Mouse (Mus musculus) E14TG2a.4 (cell line): ENCODE results near the gene Scfd2.

ENCODE experiments used
- H3K27me3 ChIP-seq: 2 replicates; pipeline ENCODE4 v1.6.1; 2014; ENCODE audit warnings: low read length, control low read depth; ENCODE audit not compliant: insufficient read depth
- H3K36me3 ChIP-seq: 2 replicates; pipeline ENCODE4 v1.6.1; 2014; ENCODE audit warnings: low read length, control low read depth; ENCODE audit not compliant: insufficient read depth
- H3K4me1 ChIP-seq: replicated peaks from 2 replicates; pipeline ENCODE4 v1.6.1; 2014; ENCODE audit warnings: low read depth, low read length, control low read depth
- H3K4me3 ChIP-seq: replicated peaks from 2 replicates; pipeline ENCODE4 v1.5.1; 2014; ENCODE audit warnings: mild to moderate bottlenecking, low read length
- H3K9me3 ChIP-seq: 2 replicates; pipeline ENCODE4 v1.6.1; 2014; ENCODE audit warnings: low read length, control low read depth
- CTCF ChIP-seq: conservative IDR thresholded peaks from 2 replicates; pipeline ENCODE4 v1.5.1; 2014; ENCODE audit warnings: low read length
- NANOG ChIP-seq: IDR thresholded peaks from 2 replicates; pipeline ENCODE4 v1.6.1; 2014; ENCODE audit warnings: borderline replicate concordance, low read length, mixed read lengths
- POU5F1 ChIP-seq: IDR thresholded peaks from 2 replicates; pipeline ENCODE4 v1.6.1; 2014; ENCODE audit warnings: low read length, borderline replicate concordance

The Scfd2 gene

DNA sequence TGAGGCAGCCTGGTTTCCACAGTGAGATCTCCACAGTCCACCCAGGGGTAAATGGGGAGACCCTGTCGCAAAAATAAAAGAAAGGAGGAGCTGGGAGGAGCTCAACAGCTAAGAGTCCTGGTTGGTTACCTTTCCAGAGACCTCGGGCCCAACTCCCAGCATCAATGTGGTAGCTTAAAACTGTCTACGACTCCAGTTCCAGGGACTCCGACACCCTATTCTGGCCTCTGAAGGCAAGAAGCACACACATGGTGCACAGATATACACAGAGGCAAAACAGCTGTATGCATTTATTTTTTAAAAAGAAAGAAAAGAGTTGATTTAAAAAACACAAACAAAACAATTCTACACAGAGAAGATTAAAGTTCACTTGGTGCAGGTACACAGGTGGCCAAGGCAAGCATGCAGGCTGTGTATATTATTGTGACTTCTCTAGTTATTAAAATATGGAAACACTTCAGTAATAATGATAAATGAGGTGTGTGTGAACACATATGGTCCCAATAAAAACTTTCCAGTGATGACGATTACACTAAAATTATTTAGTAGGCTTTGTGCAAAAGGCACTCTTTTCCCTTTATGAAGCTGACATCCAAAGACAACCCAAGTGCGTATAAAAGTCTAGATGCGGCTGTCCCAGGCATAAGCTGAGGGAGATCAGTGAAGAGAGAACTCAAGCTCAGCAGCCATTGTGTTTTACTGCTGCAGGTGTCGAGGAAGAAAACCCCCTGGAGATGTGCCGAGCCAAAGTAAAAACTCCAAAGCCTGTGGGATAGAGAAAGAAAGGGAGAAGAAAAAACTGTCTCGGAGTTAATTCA, 83.8 kb downstream of the Scfd2 start:
- H3K36me3 ChIP-seq = no peaks in the 10 kb centered on the region
- H3K4me3 ChIP-seq = no peak overlapping the region
- no peaks in the 10 kb centered on the region for H3K4me1 ChIP-seq
- TF ChIP-seq POU5F1 (no peak), CTCF (no peak), NANOG (no peak)
- no peaks in the 10 kb centered on the region for H3K27me3 ChIP-seq
- no peaks in the 10 kb centered on the region for H3K9me3 ChIP-seq

DNA sequence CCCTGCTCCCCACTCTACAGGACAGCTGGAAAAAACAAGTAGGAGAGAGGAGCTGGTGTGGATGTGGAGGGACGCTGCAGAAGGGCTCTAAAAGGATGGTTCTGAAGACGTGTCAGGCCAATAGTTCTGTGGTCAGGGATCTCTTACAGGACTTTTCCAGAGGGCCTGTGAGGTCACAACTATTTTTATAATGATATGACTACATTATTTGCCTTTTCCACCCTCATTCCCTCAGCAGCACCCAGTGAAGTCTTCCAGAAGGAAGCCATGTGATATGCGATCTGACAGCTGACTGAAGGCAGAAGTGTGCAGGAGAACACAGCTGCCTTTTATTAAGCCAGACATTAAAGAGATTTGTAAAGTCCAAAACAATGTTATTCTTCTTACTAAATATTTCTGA, 85.7 kb downstream of the Scfd2 start:
- H3K4me1 ChIP-seq = no peaks in the 10 kb centered on the region
- no peak for TF ChIP-seq CTCF
- TF ChIP-seq NANOG = no peak
- no peak for TF ChIP-seq POU5F1
- H3K9me3 ChIP-seq = no peaks in the 10 kb centered on the region
- H3K36me3 ChIP-seq = no peaks in the 10 kb centered on the region
- no peak overlapping the region for H3K4me3 ChIP-seq
- no peaks in the 10 kb centered on the region for H3K27me3 ChIP-seq

DNA sequence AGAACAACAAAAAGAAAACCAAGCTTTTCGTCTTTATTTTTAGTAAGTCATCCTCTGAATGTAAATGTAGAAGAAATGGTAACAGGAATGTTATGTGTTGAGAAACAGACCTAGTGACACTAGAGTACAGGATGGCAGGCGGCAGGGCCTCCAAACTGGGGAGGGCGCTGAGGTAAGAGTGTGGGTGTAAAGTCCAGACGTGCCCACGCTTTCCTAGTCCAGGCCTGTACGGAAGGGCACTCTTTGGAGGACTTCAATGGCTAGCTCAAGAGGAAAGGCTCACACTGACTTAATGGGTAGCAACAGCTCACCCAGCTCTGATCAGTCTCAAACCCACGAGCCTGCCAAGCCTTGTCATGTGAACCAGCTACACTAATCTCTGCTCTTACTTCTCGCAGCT, 93.2 kb downstream of the Scfd2 start:
- no peaks in the 10 kb centered on the region for H3K27me3 ChIP-seq
- no peak overlapping the region for H3K4me3 ChIP-seq
- no peaks in the 10 kb centered on the region for H3K36me3 ChIP-seq
- no peaks in the 10 kb centered on the region for H3K4me1 ChIP-seq
- no peak for TF ChIP-seq POU5F1
- no peak for TF ChIP-seq CTCF
- TF ChIP-seq NANOG = no peak
- H3K9me3 ChIP-seq = no peaks in the 10 kb centered on the region

DNA sequence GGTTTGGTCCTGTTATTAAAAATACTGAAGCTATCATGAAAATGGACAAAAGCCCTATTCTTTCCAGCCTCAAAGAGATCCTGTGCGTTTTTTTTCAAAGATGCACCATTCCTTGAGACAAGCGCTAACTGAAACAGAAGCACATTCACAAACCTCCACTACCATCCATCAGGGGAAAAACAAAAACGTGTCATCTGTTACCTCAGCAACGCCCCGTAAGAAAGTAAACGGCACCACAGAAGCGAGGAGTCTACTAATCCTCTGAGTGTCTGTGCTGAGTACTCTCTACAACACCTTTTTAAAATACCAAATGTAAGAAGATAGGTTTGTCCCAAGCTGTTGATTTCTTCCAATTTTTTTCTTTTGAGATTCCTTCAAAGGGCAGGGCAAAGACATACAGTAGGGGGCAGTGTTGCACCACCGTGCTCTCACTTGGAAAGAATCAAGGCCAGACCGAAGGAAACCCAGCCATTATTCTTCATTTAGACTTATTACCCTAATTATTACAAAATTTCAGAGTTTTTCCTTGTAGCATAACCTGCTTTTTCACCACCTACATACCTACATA, 97.9 kb downstream of the Scfd2 start:
- H3K9me3 ChIP-seq = no peaks in the 10 kb centered on the region
- H3K27me3 ChIP-seq = no peaks in the 10 kb centered on the region
- no peaks in the 10 kb centered on the region for H3K36me3 ChIP-seq
- no peak for TF ChIP-seq POU5F1
- TF ChIP-seq CTCF = peak; percentile 57
- TF ChIP-seq NANOG = no peak
- H3K4me3 ChIP-seq = no peak overlapping the region
- no peaks in the 10 kb centered on the region for H3K4me1 ChIP-seq

DNA sequence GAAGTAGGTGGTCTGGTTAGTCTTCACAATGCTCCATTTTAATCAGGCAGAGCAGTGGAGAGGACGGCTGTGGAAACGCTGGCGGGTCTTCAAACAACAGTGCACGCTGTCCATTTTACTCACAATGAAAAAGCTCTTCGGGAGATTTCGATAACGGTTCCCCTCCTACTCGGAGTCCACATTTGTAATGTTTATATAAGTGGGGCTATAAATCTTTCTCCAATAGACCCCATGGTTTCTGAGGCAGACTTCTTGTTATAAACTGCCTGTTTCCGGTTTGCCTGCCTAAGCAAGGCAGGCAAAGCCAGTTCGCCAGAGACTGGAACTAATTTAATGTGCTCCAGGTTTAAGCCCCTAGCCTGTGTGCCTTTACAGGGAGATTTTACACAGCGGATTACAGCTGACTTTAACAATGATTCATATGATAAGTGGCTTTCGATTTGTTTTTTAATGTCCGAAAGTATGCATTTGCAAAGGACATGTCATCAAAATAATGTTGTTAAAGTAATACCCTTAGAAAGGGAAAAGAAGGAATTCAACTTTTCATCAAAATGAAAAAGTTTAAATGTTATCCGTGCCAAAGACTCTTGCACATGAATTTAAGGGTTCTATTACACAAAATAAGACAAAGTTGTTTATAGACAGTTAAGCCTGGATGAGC, 98.5 kb downstream of the Scfd2 start:
- Histone ChIP-seq H3K9me3 (no peaks in the 10 kb centered on the region), H3K4me1 (no peaks in the 10 kb centered on the region), H3K36me3 (no peaks in the 10 kb centered on the region), H3K27me3 (no peaks in the 10 kb centered on the region), H3K4me3 (no peak overlapping the region)
- TF ChIP-seq POU5F1 = no peak
- no peak for TF ChIP-seq CTCF
- TF ChIP-seq NANOG = no peak

DNA sequence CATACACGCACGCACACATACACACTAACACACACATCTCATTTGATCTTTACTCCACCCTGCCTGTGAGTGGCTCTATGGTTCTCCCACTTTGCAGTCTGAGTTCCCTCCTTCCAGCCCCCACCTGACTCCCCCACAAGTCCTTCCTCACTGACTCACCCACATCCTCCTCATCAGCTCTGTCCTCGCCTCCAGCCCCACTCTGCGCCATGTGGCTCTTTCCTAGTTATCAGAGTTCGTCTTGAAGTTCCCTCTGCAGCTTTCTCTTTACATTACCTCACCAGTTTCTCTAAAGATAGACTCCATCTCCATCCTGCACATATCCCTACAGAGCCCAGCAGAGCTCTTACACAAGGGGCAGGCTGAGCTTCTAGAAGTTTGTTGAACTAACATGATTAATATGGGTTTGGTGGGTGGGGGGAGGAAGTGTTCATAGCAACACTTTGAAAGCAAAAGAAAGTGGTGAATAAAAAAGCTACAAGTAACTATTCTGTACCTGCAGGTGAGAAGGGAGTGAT, 110.9 kb downstream of the Scfd2 start:
- no peaks in the 10 kb centered on the region for H3K4me1 ChIP-seq
- no peaks in the 10 kb centered on the region for H3K36me3 ChIP-seq
- H3K9me3 ChIP-seq = no peaks in the 10 kb centered on the region

DNA sequence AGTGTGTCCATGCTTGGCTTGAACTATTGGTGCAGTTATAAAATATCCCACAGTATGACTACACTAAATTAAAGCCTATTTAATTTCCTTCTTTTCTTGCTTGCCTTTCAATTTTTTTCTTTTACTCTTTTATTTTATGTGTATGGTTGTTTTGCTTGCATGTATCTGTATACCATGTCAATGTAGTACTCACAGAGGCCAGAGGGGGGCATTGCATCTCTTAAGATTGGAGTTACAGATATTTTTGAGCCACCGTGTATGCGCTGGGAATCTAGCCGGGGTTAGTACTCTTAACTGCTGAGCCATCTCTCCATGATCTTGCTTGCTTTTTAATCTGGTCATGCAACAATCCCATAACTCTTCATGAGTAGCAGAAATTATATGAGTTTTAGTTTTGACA, 119.0 kb downstream of the Scfd2 start:
- H3K36me3 ChIP-seq = no peaks in the 10 kb centered on the region
- H3K4me1 ChIP-seq = no peaks in the 10 kb centered on the region
- H3K4me3 ChIP-seq = no peak overlapping the region
- H3K27me3 ChIP-seq = no peaks in the 10 kb centered on the region
- no peaks in the 10 kb centered on the region for H3K9me3 ChIP-seq
- no peak for TF ChIP-seq POU5F1
- no peak for TF ChIP-seq NANOG
- TF ChIP-seq CTCF = peak; percentile 56

More for the DNA sequence above, 110.9 kb downstream of the Scfd2 start:
- Histone ChIP-seq H3K4me3 (no peak overlapping the region), H3K27me3 (no peaks in the 10 kb centered on the region)
- TF ChIP-seq CTCF (no peak), NANOG (no peak), POU5F1 (no peak)

DNA sequence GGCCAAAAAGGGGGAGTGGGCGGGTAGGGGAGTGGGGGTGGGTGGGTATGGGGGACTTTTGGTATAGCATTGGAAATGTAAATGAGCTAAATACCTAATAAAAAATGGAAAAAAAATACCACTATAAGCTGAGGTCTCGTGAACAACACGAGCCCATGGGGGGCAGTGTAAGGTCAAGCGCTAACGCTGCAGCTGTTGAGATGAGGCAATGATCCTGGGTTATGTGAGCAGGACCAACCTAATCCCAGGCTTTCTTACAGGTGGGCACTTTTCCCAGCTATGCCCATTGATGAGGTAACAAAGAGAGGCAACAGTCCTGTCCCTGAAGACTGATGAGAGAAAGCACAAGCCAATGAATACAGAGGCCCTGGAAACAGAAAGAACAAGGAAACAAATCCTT, 126.7 kb downstream of the Scfd2 start:
- Histone ChIP-seq H3K9me3 (no peaks in the 10 kb centered on the region), H3K36me3 (no peaks in the 10 kb centered on the region), H3K4me1 (no peaks in the 10 kb centered on the region), H3K27me3 (no peaks in the 10 kb centered on the region), H3K4me3 (no peak overlapping the region)
- no peak for TF ChIP-seq NANOG
- TF ChIP-seq CTCF = no peak
- no peak for TF ChIP-seq POU5F1
